Mouse (Mus musculus): ENCODE measurements at regions not wholly inside any gene's neighbourhood (a gene's known extent, or its start where the extent isn't known, plus 50 kb on each side); places are given as distances from the start of the nearest gene placed in this dataset.

GRCm38 (mm10) chr19:54117676-54118075, 73.7 kb downstream of the Adra2a start:
- TF ChIP-seq CTCF (IDR thresholded peaks at IDR 0.05; ENCODE audit: extremely low read depth, insufficient read depth, low read length) = no peak
- TF ChIP-seq POLR2A (IDR thresholded peaks at IDR 0.05; ENCODE audit: extremely low read depth, insufficient read depth, low read length) = no peak
